Mouse (Mus musculus): ENCODE data around the gene Ppme1. TPM values are rescaled to one million over a fixed set of nuclear protein-coding genes. Genes with fewer than 3 reads are reported as not detected.
A peak's percentile ranks its signal among the peaks of the same experiment; 100 is the strongest.

Gene Ppme1
- polyA plus RNA-seq, 1 experiment from 2014 or later: 170 TPM

DNA sequence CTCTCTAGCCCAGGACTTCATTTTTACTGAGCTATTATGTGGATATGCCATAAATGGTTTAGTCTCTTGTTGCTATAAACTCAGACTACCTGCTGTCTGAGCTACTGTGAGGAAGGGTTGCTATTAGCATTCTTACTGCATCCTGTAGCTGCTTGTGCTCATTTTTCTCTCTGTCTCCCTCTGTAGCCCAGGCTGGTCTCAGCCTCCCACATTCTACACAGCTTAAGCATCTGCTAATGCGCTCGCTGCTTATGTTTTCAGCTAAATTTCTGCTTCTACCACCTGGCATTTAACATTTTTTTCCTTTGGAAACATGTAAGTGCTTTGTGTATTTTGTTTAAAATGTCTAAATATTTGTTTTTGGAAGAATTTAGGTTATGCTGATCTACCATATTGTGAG lies 76.4 kb downstream of the Ppme1 start:
- no peaks in the 10 kb centered on the region for H3K9me3 ChIP-seq
- no peak overlapping the region for H3K4me2 ChIP-seq
- ATAC-seq (ENCODE audit: low FRiP score, low read depth): 0 out of 2 replicates have a peak, but pooled peaks have one; percentile 63
- peaks cover 4% of the 10 kb centered on the region; the same call in 1 of the 2 replicates for H3K4me1 ChIP-seq (replicated peaks)
- no peaks in the 10 kb centered on the region for H3K27me3 ChIP-seq
- H3K36me3 ChIP-seq: no peaks in the 10 kb centered on the region
- H3K27ac ChIP-seq (replicated peaks): peak overlapping the region; percentile 34
- H3K4me3 ChIP-seq: no peak overlapping the region
- WGBS: 79% methylated on average over 2 of the region's 2 CpGs
- H3K9ac ChIP-seq: no peak overlapping the region

DNA sequence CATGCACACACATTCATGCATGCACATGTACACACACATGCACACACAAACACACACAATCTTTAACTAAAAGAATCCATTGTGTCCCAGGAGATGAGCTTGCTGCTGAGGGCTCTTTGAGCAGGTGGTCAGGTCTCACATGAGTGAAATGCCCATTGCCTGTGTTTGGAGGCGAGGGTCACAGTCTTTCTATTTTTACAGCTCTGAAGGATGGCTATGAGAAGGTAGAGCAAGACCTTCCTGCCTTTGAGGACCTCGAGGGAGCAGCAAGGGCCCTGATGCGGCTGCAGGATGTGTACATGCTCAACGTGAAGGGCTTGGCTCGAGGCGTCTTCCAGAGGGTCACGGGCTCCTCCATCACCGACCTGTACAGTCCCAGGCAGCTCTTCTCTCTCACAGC lies 78.6 kb downstream of the Ppme1 start:
- H3K4me1 ChIP-seq (replicated peaks): peaks cover 4% of the 10 kb centered on the region; the same call in 1 of the 2 replicates
- no peak overlapping the region for H3K27ac ChIP-seq (replicated peaks)
- no peaks in the 10 kb centered on the region for H3K9me3 ChIP-seq
- no peak overlapping the region for H3K4me3 ChIP-seq
- 83% methylated on average over 8 of the region's 8 CpGs for WGBS
- ATAC-seq (ENCODE audit: low FRiP score, low read depth): no peak
- no peaks in the 10 kb centered on the region for H3K36me3 ChIP-seq
- no peak overlapping the region for H3K4me2 ChIP-seq
- H3K9ac ChIP-seq: no peak overlapping the region
- no peaks in the 10 kb centered on the region for H3K27me3 ChIP-seq

DNA sequence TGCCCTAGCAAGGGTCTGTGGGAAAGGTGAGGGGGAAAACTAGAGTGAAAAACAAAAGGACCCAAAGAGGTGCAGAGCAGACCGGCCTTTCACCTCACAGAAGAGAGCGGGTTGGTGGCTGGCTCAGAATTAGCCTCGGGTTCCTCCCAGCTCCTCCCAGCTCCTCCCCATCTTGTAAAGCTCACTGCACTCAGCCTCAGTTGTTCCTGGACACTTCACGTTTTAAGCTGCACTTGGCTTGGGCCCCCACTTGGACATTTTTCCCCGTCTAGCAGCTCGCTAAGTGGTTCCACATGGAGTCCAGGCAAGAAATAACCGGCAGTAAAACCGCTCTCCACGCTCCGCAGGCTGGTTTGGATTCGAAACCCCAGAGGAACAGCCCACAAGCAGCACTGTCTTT lies 83.5 kb downstream of the Ppme1 start:
- peak overlapping the region; percentile 36 for H3K4me2 ChIP-seq
- peak; percentile 24; the same call in 1 of the 2 replicates for ATAC-seq (ENCODE audit: low FRiP score, low read depth)
- 39% methylated on average over 11 of the region's 11 CpGs for WGBS
- H3K27ac ChIP-seq (replicated peaks): peak overlapping the region; percentile 73
- H3K36me3 ChIP-seq: no peaks in the 10 kb centered on the region
- peaks cover 16% of the 10 kb centered on the region for H3K4me1 ChIP-seq (replicated peaks)
- no peaks in the 10 kb centered on the region for H3K27me3 ChIP-seq
- no peaks in the 10 kb centered on the region for H3K9me3 ChIP-seq
- no peak overlapping the region for H3K4me3 ChIP-seq
- H3K9ac ChIP-seq: no peak overlapping the region

DNA sequence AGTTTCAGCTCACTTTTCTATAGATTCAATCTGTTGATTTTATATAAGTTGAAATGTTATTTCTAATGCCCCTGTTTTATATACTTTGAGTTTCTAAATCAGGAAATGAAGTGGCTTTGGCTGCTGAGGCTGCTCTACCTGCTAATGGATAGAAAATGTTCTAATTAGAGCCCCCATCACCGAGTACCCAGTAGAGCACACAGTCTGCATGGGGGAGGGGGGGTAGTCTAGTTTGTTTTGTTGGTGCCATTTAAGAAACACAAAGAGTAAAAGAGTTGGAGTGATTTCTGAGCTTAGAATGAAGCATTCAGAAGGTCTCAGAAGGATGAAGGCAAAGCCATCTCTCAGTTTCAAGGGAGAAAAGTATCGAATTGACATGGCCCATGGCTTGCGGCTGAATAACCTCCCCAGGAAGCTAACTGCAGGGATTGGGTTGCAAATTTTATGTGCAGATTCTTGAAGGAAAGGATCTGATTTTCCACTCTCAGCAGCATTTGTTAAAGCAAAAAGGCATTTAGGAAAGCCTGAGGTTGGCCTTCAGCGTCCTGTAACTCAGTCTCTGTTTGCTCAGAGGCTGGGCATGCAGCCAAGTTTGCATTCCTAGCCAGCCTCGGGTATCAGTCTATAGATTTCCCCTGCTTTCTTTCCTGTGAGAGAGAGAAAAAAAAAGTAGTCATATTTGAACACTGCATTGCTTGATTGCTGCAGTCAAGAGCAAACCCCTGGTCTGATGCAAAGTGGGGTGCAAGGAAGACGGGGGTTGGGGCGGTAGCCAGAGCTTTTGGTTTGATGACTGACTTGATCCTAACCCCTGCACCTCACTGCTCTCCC lies 84.1 kb downstream of the Ppme1 start:
- Histone ChIP-seq H3K36me3 (no peaks in the 10 kb centered on the region), H3K9me3 (no peaks in the 10 kb centered on the region), H3K27me3 (no peaks in the 10 kb centered on the region), H3K9ac (no peak overlapping the region), H3K4me2 (peak overlapping the region; percentile 36), H3K27ac (replicated peaks) (peak overlapping the region; percentile 73), H3K4me1 (replicated peaks) (peaks cover 19% of the 10 kb centered on the region), H3K4me3 (no peak overlapping the region)
- ATAC-seq (ENCODE audit: low FRiP score, low read depth): peak; percentile 61; the same call in 1 of the 2 replicates
- WGBS: 22% methylated on average over 7 of the region's 7 CpGs

DNA sequence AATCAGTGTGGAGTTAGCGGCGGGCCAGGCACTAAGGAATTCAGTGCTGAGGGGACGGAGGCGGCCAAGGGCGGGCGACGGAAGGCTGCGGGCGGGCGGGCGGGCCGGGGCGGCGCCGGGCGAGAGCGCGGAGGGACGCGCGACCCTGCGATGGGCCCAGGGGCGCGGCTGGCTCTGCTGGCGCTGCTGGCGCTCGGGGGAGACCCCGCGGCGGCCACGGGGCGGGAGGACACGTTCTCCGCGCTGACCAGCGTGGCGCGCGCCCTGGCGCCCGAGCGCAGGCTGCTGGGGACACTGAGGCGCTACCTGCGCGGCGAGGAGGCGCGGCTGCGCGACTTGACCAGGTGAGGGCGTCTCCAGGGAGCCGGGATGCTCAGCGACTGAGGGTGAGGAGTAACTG lies 86.7 kb downstream of the Ppme1 start, which contains the start of gene P4ha3:
P4ha3 (plus strand) TSS at position 138 of the 400 bp plus-strand sequence.
- under 1% methylated on average over 52 of the region's 53 CpGs for WGBS
- peak; percentile 65 for ATAC-seq (ENCODE audit: low FRiP score, low read depth)
- Histone ChIP-seq H3K9me3 (no peaks in the 10 kb centered on the region), H3K9ac (peak within 1 kb of the TSS; percentile 55), H3K4me1 (replicated peaks) (peaks cover 19% of the 10 kb centered on the region), H3K4me3 (peak within 1 kb of the TSS; percentile 54), H3K27me3 (no peaks in the 10 kb centered on the region), H3K27ac (replicated peaks) (peak within 1 kb of the TSS; percentile 59), H3K4me2 (peak within 1 kb of the TSS; percentile 98), H3K36me3 (no peaks in the 10 kb centered on the region)

DNA sequence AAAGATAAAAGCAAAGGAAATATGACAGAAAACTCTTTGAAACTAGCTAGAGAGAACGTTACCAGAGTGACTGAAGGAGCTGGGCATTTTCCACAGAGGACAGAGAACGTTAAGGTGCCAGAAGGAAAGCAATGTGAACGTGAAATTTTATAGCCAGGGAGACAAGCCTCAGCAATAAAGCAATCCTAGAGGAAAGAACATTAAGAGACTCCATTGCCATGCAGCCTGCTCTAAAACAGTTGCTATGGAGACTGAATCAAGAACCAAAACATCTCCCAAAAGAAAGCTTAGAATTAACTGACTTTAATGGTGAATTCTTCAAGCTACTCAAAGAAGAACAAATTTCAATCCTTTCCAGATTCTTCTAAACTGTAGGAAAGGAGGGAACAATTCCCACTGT lies 88.8 kb downstream of the Ppme1 start:
- H3K36me3 ChIP-seq: no peaks in the 10 kb centered on the region
- H3K9me3 ChIP-seq: no peaks in the 10 kb centered on the region
- no peak overlapping the region for H3K4me2 ChIP-seq
- H3K27me3 ChIP-seq: no peaks in the 10 kb centered on the region
- whole genome bisulfite sequencing: 14% methylated on average over 3 of the region's 3 CpGs
- H3K4me3 ChIP-seq: no peak overlapping the region
- ATAC-seq (ENCODE audit: low FRiP score, low read depth): no peak
- no peak overlapping the region for H3K9ac ChIP-seq
- peaks cover 17% of the 10 kb centered on the region for H3K4me1 ChIP-seq (replicated peaks)
- H3K27ac ChIP-seq (replicated peaks): peak overlapping the region; percentile 61

DNA sequence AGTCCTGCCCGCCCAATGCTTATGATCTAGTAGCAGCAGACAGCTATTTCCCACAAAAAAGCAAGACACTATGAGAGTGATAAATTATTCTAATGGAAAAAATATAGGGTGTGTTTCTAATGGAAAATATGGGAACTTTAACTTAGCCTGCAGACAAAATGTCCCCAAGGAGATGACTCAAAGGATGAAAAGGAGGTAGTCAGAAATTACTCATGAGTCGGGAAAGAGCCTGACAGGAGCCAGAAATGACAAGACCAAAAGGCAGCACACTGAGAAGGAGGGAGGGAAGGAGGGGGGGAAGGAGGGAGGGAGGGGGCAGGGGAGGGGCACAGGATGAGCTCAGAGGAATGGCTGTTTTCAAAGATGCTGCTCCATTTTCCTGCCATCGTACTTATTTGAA lies 90.5 kb downstream of the Ppme1 start:
- no peak for ATAC-seq (ENCODE audit: low FRiP score, low read depth)
- Histone ChIP-seq H3K36me3 (no peaks in the 10 kb centered on the region), H3K27me3 (no peaks in the 10 kb centered on the region), H3K9me3 (no peaks in the 10 kb centered on the region), H3K9ac (no peak overlapping the region), H3K27ac (replicated peaks) (no peak overlapping the region), H3K4me2 (no peak overlapping the region), H3K4me1 (replicated peaks) (peaks cover 10% of the 10 kb centered on the region), H3K4me3 (no peak overlapping the region)
- WGBS: 41% methylated on average over 3 of the region's 3 CpGs

DNA sequence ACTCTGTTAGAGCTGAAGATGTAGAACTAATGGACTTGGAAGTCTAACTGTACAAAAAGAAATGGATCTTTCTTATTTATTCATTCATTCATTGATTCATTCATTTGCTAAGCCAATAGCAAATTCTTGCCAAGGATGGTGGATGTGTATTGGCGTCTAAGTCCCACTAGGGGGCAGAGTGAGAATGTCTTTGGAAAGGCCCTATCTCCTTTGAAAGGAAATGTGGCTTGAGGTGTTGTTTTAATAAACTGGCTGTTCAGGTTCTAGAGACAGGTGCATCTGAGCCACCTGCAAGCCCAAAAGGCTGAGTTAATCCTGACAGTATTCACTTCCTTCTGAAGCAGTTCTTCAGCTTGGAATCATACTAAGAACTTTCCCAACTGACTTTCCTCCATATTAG lies 92.3 kb downstream of the Ppme1 start:
- Histone ChIP-seq H3K9me3 (no peaks in the 10 kb centered on the region), H3K36me3 (peaks cover 3% of the 10 kb centered on the region; the same call in 1 of the 2 replicates), H3K9ac (no peak overlapping the region), H3K4me1 (replicated peaks) (peaks cover 4% of the 10 kb centered on the region; the same call in 1 of the 2 replicates), H3K27me3 (no peaks in the 10 kb centered on the region), H3K4me3 (no peak overlapping the region), H3K4me2 (no peak overlapping the region), H3K27ac (replicated peaks) (no peak overlapping the region)
- 0% methylated on average over 1 of the region's 1 CpGs for WGBS
- no peak for ATAC-seq (ENCODE audit: low FRiP score, low read depth)

Other genes with a start within 250 kb of the Ppme1 start
- 16.8 and 19.6 TPM in 2 replicates for gene Lipt2, start 213.0 kb downstream of the Ppme1 start, polyA plus RNA-seq (2015; fragmentation: Nextera tagmentation; extraction: Ambion mirVana)
- 0.82 and 0.90 TPM in 2 replicates for gene Kcne3, start 195.8 kb downstream of the Ppme1 start, polyA plus RNA-seq (2015; fragmentation: Nextera tagmentation; extraction: Ambion mirVana)
- 24.8 and 27.2 TPM in 2 replicates for gene Pgm2l1, start 144.9 kb downstream of the Ppme1 start, polyA plus RNA-seq (2015; fragmentation: Nextera tagmentation; extraction: Ambion mirVana)
- gene P4ha3, start 86.8 kb downstream of the Ppme1 start, polyA plus RNA-seq (2015; fragmentation: Nextera tagmentation; extraction: Ambion mirVana): 7.3 and 10.8 TPM in 2 replicates
- 17.5 and 20.9 TPM in 2 replicates for gene C2cd3, start 74 bp downstream of the Ppme1 start, polyA plus RNA-seq (2015; fragmentation: Nextera tagmentation; extraction: Ambion mirVana)
- gene Ucp3, start 100.7 kb upstream of the Ppme1 start, polyA plus RNA-seq (2015; fragmentation: Nextera tagmentation; extraction: Ambion mirVana): not detected in 2 replicates
- gene Ucp2, start 121.0 kb upstream of the Ppme1 start, polyA plus RNA-seq (2015; fragmentation: Nextera tagmentation; extraction: Ambion mirVana): 77.4 and 81.8 TPM in 2 replicates
- gene Dnajb13, start 142.7 kb upstream of the Ppme1 start, polyA plus RNA-seq (2015; fragmentation: Nextera tagmentation; extraction: Ambion mirVana): 4.1 and 7.1 TPM in 2 replicates
- 15.8 and 17.8 TPM in 2 replicates for gene Coa4, start 164.8 kb upstream of the Ppme1 start, polyA plus RNA-seq (2015; fragmentation: Nextera tagmentation; extraction: Ambion mirVana)
- gene Rab6a, start 235.1 kb upstream of the Ppme1 start, polyA plus RNA-seq (2015; fragmentation: Nextera tagmentation; extraction: Ambion mirVana): 274 and 283 TPM in 2 replicates
- 81.4 and 83.6 TPM in 2 replicates for gene Mrpl48, start 236.0 kb upstream of the Ppme1 start, polyA plus RNA-seq (2015; fragmentation: Nextera tagmentation; extraction: Ambion mirVana)

Data from hindbrain, embryonic 15.5 days (tissue).